Mouse (Mus musculus) lung, postnatal 0 days (tissue): ENCODE results near the gene Galc. TPM values are rescaled to one million over a fixed set of nuclear protein-coding genes. Genes with fewer than 3 reads are reported as not detected.

ENCODE experiments used
- ATAC-seq: fragments of 200-750 bp; cut with Nextera tagmentation; 2 replicates; pipeline ENCODE4 v1.8.0; 2017; ENCODE audit warnings: moderate library complexity
- DNase-seq: peaks from one replicate; pipeline ENCODE4 v3.0.0-alpha.2; 2016; ENCODE audit warnings: low spot score
- H3K27ac ChIP-seq: fragments of 300-500 bp; sonication (generic); 2 replicates; pipeline ENCODE4 v1.5.1; 2014; ENCODE audit warnings: antibody characterized with exemption, mild to moderate bottlenecking, low read length, mixed read lengths
- H3K27me3 ChIP-seq: fragments of 300-500 bp; sonication (generic); replicated peaks from 2 replicates; pipeline ENCODE4 v1.6.1; 2014; ENCODE audit warnings: low read length, mixed read lengths; ENCODE audit not compliant: insufficient read depth
- H3K36me3 ChIP-seq: fragments of 300-500 bp; sonication (generic); 2 replicates; pipeline ENCODE4 v1.6.1; 2014; ENCODE audit warnings: low read length, mixed read lengths; ENCODE audit not compliant: insufficient read depth
- H3K4me1 ChIP-seq: fragments of 300-500 bp; sonication (generic); 2 replicates; pipeline ENCODE4 v1.6.1; 2014; ENCODE audit warnings: antibody characterized with exemption, low read depth, low read length, mixed read lengths; ENCODE audit not compliant: insufficient read depth
- H3K4me2 ChIP-seq: fragments of 300-500 bp; sonication (generic); replicated peaks from 2 replicates; pipeline ENCODE4 v1.6.1; 2014; ENCODE audit warnings: low read depth, mild to moderate bottlenecking, low read length, moderate library complexity, mixed read lengths
- H3K4me3 ChIP-seq: fragments of 300-500 bp; sonication (generic); 2 replicates; pipeline ENCODE4 v1.5.1; 2014; ENCODE audit warnings: low read depth, low read length
- H3K9ac ChIP-seq: fragments of 300-500 bp; sonication (generic); replicated peaks from 2 replicates; pipeline ENCODE4 v1.6.1; 2014; ENCODE audit warnings: low read depth, mild to moderate bottlenecking
- H3K9me3 ChIP-seq: fragments of 300-500 bp; sonication (generic); 2 replicates; pipeline ENCODE4 v1.6.1; 2016; ENCODE audit warnings: low read length, mixed read lengths
- CTCF ChIP-seq: IDR thresholded peaks from 2 replicates; pipeline ENCODE4 v1.5.1; 2016; ENCODE audit warnings: antibody characterized with exemption, mild to moderate bottlenecking
- EP300 ChIP-seq: IDR thresholded peaks from 2 replicates; pipeline ENCODE4 v1.6.1; 2016; ENCODE audit warnings: antibody characterized with exemption, mild to moderate bottlenecking, control low read depth
- WGBS: fragments of 180-500 bp; shearing (Covaris S2); extraction: QIAGEN DNeasy Blood & Tissue Kit; methylation state at CpG from one replicate; pipeline ENCODE4 v1.1.7; 2014; 5-methylcytosine and 5-hydroxymethylcytosine counted together
- polyA plus RNA-seq: library from polyadenylated mRNA; unstranded; fragments of >200 nt; fragmentation: Nextera tagmentation; extraction: Ambion mirVana; gene quantifications from 2 replicates; pipeline ENCODE4 v1.2.1, GENCODE M21; 2015

Galc gene
- polyA plus RNA-seq = 10.7 and 13.8 TPM in 2 replicates

- DNase-seq (peak; percentile 85), ATAC-seq (peak; percentile 87)
- H3K4me1 ChIP-seq = 0 out of 2 replicates have a peak, but pooled peaks cover 3% of the 10 kb centered on the region
- H3K4me2 ChIP-seq = peak within 1 kb of the TSS; percentile 64
- peak within 1 kb of the TSS; percentile 72 for H3K9ac ChIP-seq
- H3K4me3 ChIP-seq = peak within 1 kb of the TSS; percentile 92
- no peaks in the 10 kb centered on the region for H3K27me3 ChIP-seq
- 1% methylated on average over 66 of the region's 76 CpGs for WGBS
- H3K27ac ChIP-seq = peak within 1 kb of the TSS; percentile 94
- no peaks in the 10 kb centered on the region for H3K9me3 ChIP-seq
- TF ChIP-seq CTCF = no peak
- TF ChIP-seq EP300 = no peak
- no peaks in the 10 kb centered on the region for H3K36me3 ChIP-seq
Measured at GRCm38 (mm10) chr12:98258845-98259517, at the start of gene Galc. Gene Galc (minus strand): TSS chr12:98259459.

GRCm38 (mm10) chr12:98307179-98307915 is 48.1 kb upstream of the Galc start:
- Histone ChIP-seq H3K9ac (no peak overlapping the region), H3K9me3 (no peaks in the 10 kb centered on the region), H3K4me1 (no peaks in the 10 kb centered on the region), H3K36me3 (no peaks in the 10 kb centered on the region), H3K4me3 (no peak overlapping the region), H3K4me2 (no peak overlapping the region), H3K27ac (no peak overlapping the region), H3K27me3 (no peaks in the 10 kb centered on the region)
- ATAC-seq (no peak), DNase-seq (no peak)
- WGBS = 80% methylated on average over 7 of the region's 7 CpGs
- TF ChIP-seq CTCF = no peak
- TF ChIP-seq EP300 = no peak

DNA sequence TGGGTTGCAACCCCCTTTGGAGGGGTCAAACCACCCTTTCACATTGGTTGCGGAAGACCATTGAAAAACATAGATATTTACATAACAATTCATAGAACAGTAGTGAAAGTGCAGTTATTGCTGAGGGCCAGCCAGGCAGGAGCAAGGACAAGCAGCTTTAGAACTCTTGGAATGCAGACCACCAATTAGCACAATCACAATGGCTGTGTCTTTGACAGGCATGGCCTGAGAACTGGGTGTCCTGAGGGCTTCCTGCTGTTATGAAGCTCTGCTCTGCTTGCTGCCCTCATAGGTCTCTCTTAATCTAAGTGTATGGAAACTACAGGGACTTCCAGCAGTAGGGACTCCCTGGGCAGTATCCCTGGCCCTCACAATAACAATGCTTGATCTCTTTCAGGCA is 43.8 kb upstream of the Galc start:
- no peaks in the 10 kb centered on the region for H3K36me3 ChIP-seq
- H3K4me3 ChIP-seq = no peak overlapping the region
- H3K9me3 ChIP-seq = no peaks in the 10 kb centered on the region
- no peaks in the 10 kb centered on the region for H3K27me3 ChIP-seq
- H3K27ac ChIP-seq = no peak overlapping the region
- TF ChIP-seq EP300 (no peak), CTCF (no peak)
- H3K4me2 ChIP-seq = no peak overlapping the region
- no peak for ATAC-seq
- WGBS = 96% methylated on average over 1 of the region's 1 CpGs
- H3K9ac ChIP-seq = no peak overlapping the region
- H3K4me1 ChIP-seq = no peaks in the 10 kb centered on the region
- DNase-seq = no peak

GRCm38 (mm10) chr12:98301980-98302379 is 42.7 kb upstream of the Galc start:
- DNase-seq (no peak), ATAC-seq (no peak)
- no peaks in the 10 kb centered on the region for H3K4me1 ChIP-seq
- no peak overlapping the region for H3K9ac ChIP-seq
- H3K27me3 ChIP-seq = no peaks in the 10 kb centered on the region
- no peaks in the 10 kb centered on the region for H3K9me3 ChIP-seq
- no peaks in the 10 kb centered on the region for H3K36me3 ChIP-seq
- TF ChIP-seq EP300 (no peak), CTCF (no peak)
- H3K27ac ChIP-seq = no peak overlapping the region
- no peak overlapping the region for H3K4me3 ChIP-seq
- WGBS = 60% methylated on average over 5 of the region's 5 CpGs
- no peak overlapping the region for H3K4me2 ChIP-seq

DNA sequence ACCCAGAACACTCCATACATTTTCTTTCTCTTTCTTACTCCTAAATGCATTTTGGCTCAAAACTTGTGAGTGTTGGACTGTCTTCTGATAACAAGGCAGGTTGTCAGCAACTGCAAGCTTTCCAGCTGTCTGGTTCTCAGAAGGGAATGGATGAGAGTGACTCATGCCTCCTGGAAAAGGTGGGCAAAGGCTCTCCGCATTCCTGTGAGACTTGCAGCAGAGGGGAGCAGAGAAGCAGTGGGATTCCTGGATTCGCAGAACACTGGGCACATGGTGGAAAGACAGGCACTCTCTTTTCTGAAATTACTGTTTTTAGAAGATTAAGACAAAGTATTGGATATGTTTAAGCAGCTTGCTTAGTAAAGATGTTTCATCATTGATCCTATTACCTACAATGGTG is 35.0 kb upstream of the Galc start:
- no peak for TF ChIP-seq EP300
- no peak for TF ChIP-seq CTCF
- Histone ChIP-seq H3K4me2 (no peak overlapping the region), H3K27me3 (no peaks in the 10 kb centered on the region), H3K4me3 (no peak overlapping the region), H3K4me1 (no peaks in the 10 kb centered on the region), H3K36me3 (no peaks in the 10 kb centered on the region), H3K27ac (no peak overlapping the region), H3K9ac (no peak overlapping the region), H3K9me3 (no peaks in the 10 kb centered on the region)
- WGBS = 72% methylated on average over 2 of the region's 2 CpGs
- ATAC-seq (no peak), DNase-seq (no peak)

DNA sequence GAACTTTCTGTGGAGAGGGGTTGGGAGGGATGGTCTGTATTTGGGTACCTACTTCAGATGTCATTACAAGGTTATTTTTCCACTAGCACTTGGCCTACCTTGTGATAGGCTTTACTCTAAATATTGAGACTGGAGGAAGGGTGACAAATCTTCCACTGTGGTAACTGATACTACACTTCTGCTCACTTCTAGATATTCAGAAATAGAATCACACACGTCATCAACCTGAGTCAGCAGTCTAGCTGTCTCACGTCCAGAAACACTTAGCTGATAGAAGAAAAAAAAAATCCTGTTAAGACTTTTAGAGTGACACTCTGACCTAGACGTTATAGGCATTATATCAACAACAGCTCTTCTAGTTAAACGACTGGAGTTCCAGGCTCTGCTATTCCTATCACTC is 33.0 kb upstream of the Galc start:
- Histone ChIP-seq H3K27ac (no peak overlapping the region), H3K9ac (no peak overlapping the region), H3K9me3 (no peaks in the 10 kb centered on the region), H3K4me1 (no peaks in the 10 kb centered on the region), H3K4me2 (no peak overlapping the region), H3K36me3 (no peaks in the 10 kb centered on the region), H3K4me3 (no peak overlapping the region), H3K27me3 (no peaks in the 10 kb centered on the region)
- DNase-seq (no peak), ATAC-seq (no peak)
- TF ChIP-seq CTCF (no peak), EP300 (no peak)
- WGBS = 28% methylated on average over 4 of the region's 4 CpGs
